Mouse (Mus musculus): ENCODE measurements around the gene Pmfbp1.

DNA sequence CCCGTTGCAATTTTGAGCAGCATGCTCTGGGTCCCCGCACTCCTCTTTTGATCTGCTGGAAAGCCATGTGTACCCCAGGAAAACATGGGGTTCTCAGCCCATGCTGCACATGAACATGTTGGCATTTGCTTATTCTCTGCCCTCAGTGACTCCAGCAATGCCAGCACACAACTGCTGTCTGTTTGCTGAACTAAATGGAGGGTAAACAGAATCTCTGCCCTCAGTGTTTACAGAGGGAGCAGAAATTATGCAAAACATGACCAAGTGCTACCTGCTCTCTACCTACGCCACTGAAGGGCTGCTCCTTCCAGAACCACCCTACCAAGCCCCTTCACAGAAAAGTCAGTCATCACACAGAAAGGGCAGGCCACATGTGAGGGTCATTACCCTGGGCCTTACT is 91.0 kb downstream of the Pmfbp1 start:
- TF ChIP-seq USF1 (IDR thresholded peaks at IDR 0.05; ENCODE audit: low read depth) = no peak
- TF ChIP-seq POLR2A (IDR thresholded peaks at IDR 0.05; ENCODE audit: insufficient read length, low read depth) = no peak
- TF ChIP-seq MYOD1 (IDR thresholded peaks at IDR 0.05; ENCODE audit: control insufficient read depth in 1 of 3, insufficient read length in 2 of 3, low read depth in 2 of 3) = no peak
- no peak for TF ChIP-seq MAX (IDR thresholded peaks at IDR 0.05; ENCODE audit: low read depth)
- no peak for TF ChIP-seq REST (IDR thresholded peaks at IDR 0.05; ENCODE audit: insufficient read depth, insufficient read length)
- TF ChIP-seq CEBPB (IDR thresholded peaks at IDR 0.05; ENCODE audit: insufficient read depth, poor library complexity, severe bottlenecking) = no peak
- no peak for TF ChIP-seq POLR2AphosphoS2 (IDR thresholded peaks at IDR 0.05; ENCODE audit: insufficient read length, low read depth)
- TF ChIP-seq MYOG (IDR thresholded peaks at IDR 0.05; ENCODE audit: control insufficient read depth in 1 of 3, insufficient read depth in 1 of 3, insufficient read length in 2 of 3, low read depth in 2 of 3) = no peak
- TF ChIP-seq E2F4 (IDR thresholded peaks at IDR 0.05; ENCODE audit: insufficient read depth) = no peak
- no peak for TF ChIP-seq SRF (IDR thresholded peaks at IDR 0.05; ENCODE audit: control insufficient read depth, insufficient read length, low read depth)
- no peak for TF ChIP-seq TCF12 (IDR thresholded peaks at IDR 0.05; ENCODE audit: insufficient read depth, poor library complexity, severe bottlenecking)

All from myocyte (in vitro differentiated cells).